Mouse (Mus musculus): ENCODE measurements around the gene Tagln. TPM values are rescaled to one million over a fixed set of nuclear protein-coding genes. Genes with fewer than 3 reads are reported as not detected.
A peak's percentile ranks its signal among the peaks of the same experiment; 100 is the strongest.

The Tagln gene
- polyA plus RNA-seq, 1 experiment = 9.9 TPM

- H3K4me1 ChIP-seq (ENCODE audit: control insufficient read depth, insufficient read depth, low read length) = peaks cover 31% of the 10 kb centered on the region
- peak overlapping the region; percentile 2 for H3K27ac ChIP-seq (ENCODE audit: insufficient read depth, low read depth, low read length)
- TF ChIP-seq POLR2A (IDR thresholded peaks at IDR 0.05; ENCODE audit: borderline replicate concordance, low read depth, low read length) (no peak), CTCF (IDR thresholded peaks at IDR 0.05; ENCODE audit: low read depth, low read length) (no peak)
- H3K4me3 ChIP-seq (ENCODE audit: insufficient read depth, low read length) = peak overlapping the region; percentile 72
Measured at GRCm38 (mm10) chr9:45907078-45907428, 28.8 kb downstream of the Tagln start.

DNA sequence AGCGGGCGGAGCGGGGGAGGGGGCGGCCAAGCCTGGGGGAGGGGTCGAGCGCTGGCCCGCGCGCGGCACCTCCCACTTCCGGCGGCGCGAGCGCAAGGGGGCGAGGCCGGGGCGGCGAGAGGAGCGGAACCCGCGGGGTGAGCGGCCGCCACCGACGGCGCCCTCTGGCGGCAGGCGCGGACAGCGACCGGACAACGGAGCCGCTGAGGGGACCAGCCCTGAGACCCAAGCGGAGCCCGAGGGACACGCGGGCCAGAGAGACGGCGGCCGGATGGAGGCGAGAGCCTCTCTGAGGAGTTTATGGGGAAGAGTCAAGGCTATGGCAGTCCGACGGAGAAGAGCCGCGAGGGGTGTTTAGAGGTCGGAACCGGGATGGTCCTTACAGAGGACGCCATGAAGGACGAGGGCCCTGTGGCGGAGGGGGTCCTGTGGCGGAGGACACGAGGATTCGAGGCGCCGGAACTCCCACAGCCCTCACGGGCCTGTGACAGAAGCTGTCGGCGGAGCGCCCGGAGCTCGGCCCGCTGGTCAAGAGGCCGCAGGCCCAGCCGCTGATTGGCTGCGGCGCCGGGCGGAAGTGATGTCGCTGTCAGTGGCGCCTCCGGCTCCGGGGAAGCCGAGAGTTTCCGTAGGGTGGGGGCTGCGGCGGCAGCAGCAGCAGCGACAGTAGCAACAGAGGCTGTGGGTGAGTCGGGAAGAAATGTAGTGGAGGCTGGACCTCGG, 29.3 kb downstream of the Tagln start, which contains the start of the genes Pcsk7 and Rnf214:
Gene Pcsk7, plus strand, starts transcription at position 143 of the 723 bp plus-strand sequence.
Gene Rnf214, minus strand, starts transcription at position 557 of the 723 bp plus-strand sequence.
- Histone ChIP-seq H3K27ac (ENCODE audit: insufficient read depth, low read depth, low read length) (peak within 1 kb of the TSS; percentile 93), H3K4me3 (ENCODE audit: insufficient read depth, low read length) (peak within 1 kb of the TSS; percentile 98), H3K4me1 (ENCODE audit: control insufficient read depth, insufficient read depth, low read length) (peaks cover 31% of the 10 kb centered on the region)
- TF ChIP-seq POLR2A (IDR thresholded peaks at IDR 0.05; ENCODE audit: borderline replicate concordance, low read depth, low read length) (peak; percentile 23; the same call in 1 of the 2 replicates), CTCF (IDR thresholded peaks at IDR 0.05; ENCODE audit: low read depth, low read length) (peak; percentile 83)

GRCm38 (mm10) chr9:45905811-45906237, 30.0 kb downstream of the Tagln start:
- TF ChIP-seq CTCF (IDR thresholded peaks at IDR 0.05; ENCODE audit: low read depth, low read length) = no peak
- TF ChIP-seq POLR2A (IDR thresholded peaks at IDR 0.05; ENCODE audit: borderline replicate concordance, low read depth, low read length) = no peak
- peaks cover 28% of the 10 kb centered on the region for H3K4me1 ChIP-seq (ENCODE audit: control insufficient read depth, insufficient read depth, low read length)
- H3K4me3 ChIP-seq (ENCODE audit: insufficient read depth, low read length) = peak overlapping the region; percentile 98
- no peak overlapping the region for H3K27ac ChIP-seq (ENCODE audit: insufficient read depth, low read depth, low read length)

- Histone ChIP-seq H3K4me1 (ENCODE audit: control insufficient read depth, insufficient read depth, low read length) (peaks cover 22% of the 10 kb centered on the region), H3K4me3 (ENCODE audit: insufficient read depth, low read length) (no peak overlapping the region), H3K27ac (ENCODE audit: insufficient read depth, low read depth, low read length) (no peak overlapping the region)
- TF ChIP-seq CTCF (IDR thresholded peaks at IDR 0.05; ENCODE audit: low read depth, low read length) (no peak), POLR2A (IDR thresholded peaks at IDR 0.05; ENCODE audit: borderline replicate concordance, low read depth, low read length) (no peak)
Measured at GRCm38 (mm10) chr9:45905196-45905595, 30.7 kb downstream of the Tagln start.

GRCm38 (mm10) chr9:45893681-45894080, 42.2 kb downstream of the Tagln start:
- no peak for TF ChIP-seq CTCF (IDR thresholded peaks at IDR 0.05; ENCODE audit: low read depth, low read length)
- TF ChIP-seq POLR2A (IDR thresholded peaks at IDR 0.05; ENCODE audit: borderline replicate concordance, low read depth, low read length) = no peak
- H3K4me3 ChIP-seq (ENCODE audit: insufficient read depth, low read length) = no peak overlapping the region
- H3K4me1 ChIP-seq (ENCODE audit: control insufficient read depth, insufficient read depth, low read length) = peaks cover 12% of the 10 kb centered on the region
- H3K27ac ChIP-seq (ENCODE audit: insufficient read depth, low read depth, low read length) = peak overlapping the region; percentile 25; the same call in 1 of the 2 replicates

Other genes with a start within 250 kb of the Tagln start
- gene Cep164, start 107.4 kb downstream of the Tagln start, polyA plus RNA-seq (2012; ENCODE audit: insufficient read depth, insufficient read length, missing spikeins) = 17.0 and 17.9 TPM in 2 replicates
- 0.93 and 2.0 TPM in 2 replicates for gene Bace1, start 97.5 kb downstream of the Tagln start, polyA plus RNA-seq (2012; ENCODE audit: insufficient read depth, insufficient read length, missing spikeins)
- 22.3 and 27.6 TPM in 2 replicates for gene Pcsk7, start 29.6 kb downstream of the Tagln start, polyA plus RNA-seq (2012; ENCODE audit: insufficient read depth, insufficient read length, missing spikeins)
- gene Rnf214, start 29.1 kb downstream of the Tagln start, polyA plus RNA-seq (2012; ENCODE audit: insufficient read depth, insufficient read length, missing spikeins) = 30.5 and 33.0 TPM in 2 replicates
- gene Sidt2, start 19.2 kb upstream of the Tagln start, polyA plus RNA-seq (2012; ENCODE audit: insufficient read depth, insufficient read length, missing spikeins) = 110 and 122 TPM in 2 replicates
- gene Pafah1b2, start 76.6 kb upstream of the Tagln start, polyA plus RNA-seq (2012; ENCODE audit: insufficient read depth, insufficient read length, missing spikeins) = 41.0 and 44.9 TPM in 2 replicates
- 23.4 and 24.4 TPM in 2 replicates for gene Sik3, start 76.8 kb upstream of the Tagln start, polyA plus RNA-seq (2012; ENCODE audit: insufficient read depth, insufficient read length, missing spikeins)

Data from bone marrow macrophage, adult 2 months (primary cell).